Mouse (Mus musculus) thymus, adult 18-20 months (tissue): ENCODE measurements at regions not wholly inside any gene's neighbourhood (a gene's known extent, or its start where the extent isn't known, plus 50 kb on each side); places are given as distances from the start of the nearest gene placed in this dataset.
A peak's percentile ranks its signal among the peaks of the same experiment; 100 is the strongest.

Source experiments
- DNase-seq, 2 experiments: peaks; one replicate each; pipeline ENCODE4 v3.0.0; 2022; ENCODE audit warnings: mixed read lengths in 2 of 2

GRCm38 (mm10) chr4:134990651-134991050 is 60.0 kb downstream of the Syf2 start:
- DNase-seq: no peak

- no peak for DNase-seq
Measured at GRCm38 (mm10) chr4:134993526-134994122, 62.9 kb downstream of the Syf2 start.

GRCm38 (mm10) chr4:134994205-134994604 is 63.5 kb downstream of the Syf2 start:
- no peak for DNase-seq

GRCm38 (mm10) chr4:134994648-134995047 is 64.0 kb downstream of the Syf2 start:
- no peak for DNase-seq

- DNase-seq: no peak
Measured at GRCm38 (mm10) chr4:134995052-134995451, 64.4 kb downstream of the Syf2 start.

- DNase-seq: no peak
Measured at GRCm38 (mm10) chr4:134996121-134996520, 65.4 kb downstream of the Syf2 start.

GRCm38 (mm10) chr4:134997461-134998434 is 67.0 kb downstream of the Syf2 start:
- peak in 1 of 2 experiments; percentile 19 for DNase-seq

- no peak for DNase-seq
Measured at GRCm38 (mm10) chr4:134998928-134999658, 68.4 kb downstream of the Syf2 start.

GRCm38 (mm10) chr4:135002091-135002925 is 71.6 kb downstream of the Syf2 start:
- DNase-seq: no peak

- DNase-seq: no peak
Measured at GRCm38 (mm10) chr4:135011365-135011764, 80.7 kb downstream of the Syf2 start.

GRCm38 (mm10) chr4:135012945-135013344 is 82.2 kb downstream of the Syf2 start:
- no peak for DNase-seq

- no peak for DNase-seq
Measured at GRCm38 (mm10) chr4:135013932-135014331, 83.2 kb downstream of the Syf2 start.

- DNase-seq: peak; percentile 18 to 27
Measured at GRCm38 (mm10) chr4:135018018-135018417, 87.3 kb downstream of the Syf2 start.

- DNase-seq: no peak
Measured at GRCm38 (mm10) chr4:135019120-135019519, 88.4 kb downstream of the Syf2 start.

- no peak for DNase-seq
Measured at GRCm38 (mm10) chr4:135020262-135020991, 89.7 kb downstream of the Syf2 start.

GRCm38 (mm10) chr4:135023200-135023599 is 92.5 kb downstream of the Syf2 start:
- no peak for DNase-seq

- no peak for DNase-seq
Measured at GRCm38 (mm10) chr4:135025802-135026201, 94.7 kb upstream of the Runx3 start.

GRCm38 (mm10) chr4:135027136-135027535 is 93.3 kb upstream of the Runx3 start:
- no peak for DNase-seq

- DNase-seq: no peak
Measured at GRCm38 (mm10) chr4:135029723-135030122, 90.7 kb upstream of the Runx3 start.

- DNase-seq: no peak
Measured at GRCm38 (mm10) chr4:135032461-135032860, 88.0 kb upstream of the Runx3 start.

- no peak for DNase-seq
Measured at GRCm38 (mm10) chr4:135033302-135033701, 87.2 kb upstream of the Runx3 start.

GRCm38 (mm10) chr4:135034406-135034805 is 86.0 kb upstream of the Runx3 start:
- DNase-seq: peak; percentile 11 to 19
